Mouse (Mus musculus) neural tube, embryonic 15.5 days (tissue): Measurements from ENCODE around the gene Daam1. TPM values are rescaled to one million over a fixed set of nuclear protein-coding genes. Genes with fewer than 3 reads are reported as not detected.

Experiments used
- ATAC-seq: fragments of 200-750 bp; cut with Nextera tagmentation; 2 replicates; pipeline ENCODE4 v1.8.0; 2017; ENCODE audit warnings: mild to moderate bottlenecking, moderate TSS enrichment, moderate library complexity; ENCODE audit not compliant: low FRiP score
- H3K27ac ChIP-seq: fragments of 300-500 bp; sonication (generic); replicated peaks from 2 replicates; pipeline ENCODE4 v1.5.1; 2015; ENCODE audit warnings: mild to moderate bottlenecking, inconsistent platforms
- H3K27me3 ChIP-seq: fragments of 300-500 bp; sonication (generic); replicated peaks from 2 replicates; pipeline ENCODE4 v1.6.1; 2015; ENCODE audit warnings: inconsistent platforms
- H3K36me3 ChIP-seq: fragments of 300-500 bp; sonication (generic); 2 replicates; pipeline ENCODE4 v1.6.1; 2015; ENCODE audit warnings: inconsistent platforms
- H3K4me1 ChIP-seq: fragments of 300-500 bp; sonication (generic); 2 replicates; pipeline ENCODE4 v1.6.1; 2015; ENCODE audit warnings: inconsistent platforms
- H3K4me2 ChIP-seq: fragments of 300-500 bp; sonication (generic); 2 replicates; pipeline ENCODE4 v1.6.1; 2015; ENCODE audit warnings: inconsistent platforms, mild to moderate bottlenecking, moderate library complexity
- H3K4me3 ChIP-seq: fragments of 300-500 bp; sonication (generic); replicated peaks from 2 replicates; pipeline ENCODE4 v1.5.1; 2015; ENCODE audit warnings: mild to moderate bottlenecking, inconsistent platforms
- H3K9ac ChIP-seq: fragments of 300-500 bp; sonication (generic); replicated peaks from 2 replicates; pipeline ENCODE4 v1.6.1; 2015; ENCODE audit warnings: mild to moderate bottlenecking, inconsistent platforms
- H3K9me3 ChIP-seq: fragments of 300-500 bp; sonication (generic); replicated peaks from 2 replicates; pipeline ENCODE4 v1.6.1; 2016; ENCODE audit warnings: inconsistent platforms
- WGBS: fragments of 180-500 bp; shearing (Covaris S2); methylation state at CpG from one replicate; pipeline ENCODE4 v1.1.7; 2015; ENCODE audit warnings: mixed read lengths; 5-methylcytosine and 5-hydroxymethylcytosine counted together
- polyA plus RNA-seq: library from polyadenylated mRNA; unstranded; fragments of >200 nt; fragmentation: Nextera tagmentation; extraction: Ambion mirVana; gene quantifications from 2 replicates; pipeline ENCODE4 v1.2.1, GENCODE M21; 2015

Gene Daam1
- polyA plus RNA-seq, 1 experiment from 2014 or later = 24.1 TPM

DNA sequence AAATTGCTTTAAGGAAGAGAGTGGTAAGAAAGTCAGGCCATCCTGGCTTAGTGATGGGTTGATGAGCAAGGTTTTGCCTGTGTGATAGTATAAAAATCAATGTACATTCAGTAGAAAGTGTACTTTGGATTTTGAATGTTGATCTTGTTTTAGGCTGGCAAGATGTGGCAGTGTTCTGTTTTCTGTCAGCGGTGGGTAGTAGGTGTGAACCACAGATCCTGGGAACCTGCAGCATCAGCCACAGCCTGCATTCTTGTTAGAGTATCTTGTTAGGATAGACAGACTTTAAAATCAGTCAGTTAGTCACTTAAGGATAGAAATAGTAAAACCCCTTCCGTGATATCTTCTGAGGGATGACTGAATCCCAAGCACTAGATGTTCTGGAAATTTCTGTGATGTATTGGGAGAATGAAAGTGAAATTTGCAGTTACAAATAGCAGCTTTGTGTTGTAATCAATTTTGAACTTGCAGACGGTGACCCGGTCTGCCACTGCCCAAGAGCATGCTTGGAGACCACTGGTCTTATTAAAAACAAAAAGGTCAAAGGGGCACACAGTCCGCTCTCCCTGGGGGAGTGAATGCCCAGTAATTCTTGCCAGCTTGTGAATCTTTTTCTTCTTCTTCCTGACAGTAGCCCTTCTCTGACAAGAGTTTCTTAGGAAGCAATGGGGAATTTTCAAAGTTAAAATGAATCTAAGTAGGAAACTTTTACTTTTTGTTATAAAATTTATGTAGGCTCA lies 17.3 kb downstream of the Daam1 start:
- Histone ChIP-seq H3K27me3 (no peaks in the 10 kb centered on the region), H3K4me1 (peaks cover 12% of the 10 kb centered on the region), H3K9me3 (no peaks in the 10 kb centered on the region), H3K4me3 (no peak overlapping the region), H3K4me2 (no peak overlapping the region), H3K27ac (no peak overlapping the region), H3K36me3 (no peaks in the 10 kb centered on the region), H3K9ac (no peak overlapping the region)
- 74% methylated on average over 5 of the region's 5 CpGs for WGBS
- ATAC-seq = no peak

DNA sequence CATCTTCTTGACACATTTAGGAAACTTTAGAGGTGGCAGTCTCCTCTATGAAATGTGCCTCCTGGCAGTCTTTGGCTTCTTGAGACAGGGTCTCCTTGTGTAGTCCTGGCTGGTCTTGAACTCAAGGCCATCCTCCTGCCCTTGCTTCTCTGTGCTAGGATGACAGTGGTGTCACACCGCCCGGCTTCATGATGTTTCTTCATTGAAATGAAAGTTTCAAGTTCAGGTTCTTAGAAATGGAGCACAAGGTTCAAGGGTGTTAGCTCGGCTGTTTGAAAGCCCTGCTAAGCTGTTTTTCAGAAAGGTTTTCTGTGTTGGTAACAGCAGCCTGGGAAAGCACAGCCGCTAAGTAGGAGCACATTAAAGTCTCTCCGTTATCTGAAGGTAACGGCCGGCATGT lies 18.2 kb downstream of the Daam1 start:
- Histone ChIP-seq H3K4me2 (no peak overlapping the region), H3K4me1 (peaks cover 13% of the 10 kb centered on the region), H3K4me3 (no peak overlapping the region), H3K9ac (no peak overlapping the region), H3K27me3 (no peaks in the 10 kb centered on the region), H3K27ac (no peak overlapping the region), H3K36me3 (no peaks in the 10 kb centered on the region), H3K9me3 (no peaks in the 10 kb centered on the region)
- 88% methylated on average over 7 of the region's 7 CpGs for WGBS
- no peak for ATAC-seq

DNA sequence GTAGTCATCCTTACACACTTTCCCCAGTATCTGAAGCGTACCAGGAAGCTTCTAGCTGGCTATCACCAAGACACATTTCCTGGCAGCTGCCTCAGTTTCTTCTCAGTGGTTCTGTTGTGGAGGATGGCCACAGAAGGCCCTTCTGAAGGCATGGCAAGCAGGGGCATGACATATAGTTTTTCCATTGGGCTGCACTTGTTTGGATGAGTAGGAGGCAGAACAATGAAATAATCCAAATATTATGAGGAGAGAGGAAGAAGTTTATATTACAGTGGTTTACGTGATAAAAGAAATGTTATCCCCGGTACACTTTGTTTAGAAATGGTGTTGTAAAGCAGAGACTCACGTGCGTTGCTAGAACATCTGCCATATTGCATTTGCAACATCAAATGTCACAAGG lies 19.3 kb downstream of the Daam1 start:
- H3K4me1 ChIP-seq = peaks cover 21% of the 10 kb centered on the region
- 79% methylated on average over 5 of the region's 5 CpGs for WGBS
- no peak overlapping the region for H3K27ac ChIP-seq
- no peak for ATAC-seq
- no peak overlapping the region for H3K4me2 ChIP-seq
- no peaks in the 10 kb centered on the region for H3K9me3 ChIP-seq
- no peak overlapping the region for H3K9ac ChIP-seq
- H3K27me3 ChIP-seq = no peaks in the 10 kb centered on the region
- H3K36me3 ChIP-seq = no peaks in the 10 kb centered on the region
- H3K4me3 ChIP-seq = no peak overlapping the region

DNA sequence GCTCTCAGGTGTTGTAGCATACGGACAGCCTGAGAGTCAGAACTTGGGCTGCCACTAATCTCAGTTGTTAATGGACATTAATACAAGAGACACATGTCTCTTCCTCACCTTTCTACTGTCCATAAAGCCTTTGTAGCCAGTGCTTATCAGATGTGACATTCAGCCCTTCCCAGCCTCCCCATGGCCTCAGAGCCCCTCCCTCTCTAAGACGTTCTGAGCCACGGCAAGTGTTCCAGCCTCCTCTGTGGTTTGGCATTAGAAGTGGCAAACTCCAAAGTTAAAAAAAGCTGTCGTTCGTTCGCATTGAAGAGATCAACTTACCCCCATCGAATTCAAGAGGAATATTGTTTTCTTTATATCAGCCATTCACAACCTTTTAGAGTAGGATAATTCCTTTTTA lies 21.8 kb downstream of the Daam1 start:
- Histone ChIP-seq H3K4me2 (no peak overlapping the region), H3K9ac (no peak overlapping the region), H3K9me3 (no peaks in the 10 kb centered on the region), H3K27me3 (no peaks in the 10 kb centered on the region), H3K4me3 (no peak overlapping the region), H3K27ac (no peak overlapping the region), H3K4me1 (peaks cover 44% of the 10 kb centered on the region), H3K36me3 (no peaks in the 10 kb centered on the region)
- ATAC-seq = no peak
- WGBS = 77% methylated on average over 7 of the region's 7 CpGs

DNA sequence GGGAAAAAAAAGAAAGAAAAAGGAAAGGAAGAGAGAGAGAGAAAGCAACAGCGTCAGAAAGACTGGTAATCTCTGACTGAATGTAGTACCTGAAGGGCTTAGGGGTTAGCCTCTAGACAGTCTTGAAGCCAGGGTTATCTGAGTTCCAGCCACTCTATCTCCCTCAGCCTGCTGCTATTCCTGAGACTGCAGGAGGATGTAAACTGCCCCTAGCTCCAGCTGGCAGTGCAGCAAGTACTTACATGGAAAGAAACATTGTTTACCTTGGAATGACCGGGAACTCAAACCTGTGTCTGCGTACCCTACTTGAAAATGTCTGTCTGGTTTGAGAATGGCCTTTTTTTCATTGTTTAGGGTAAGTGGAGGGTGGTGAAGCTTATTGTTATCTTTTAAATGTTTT lies 22.8 kb downstream of the Daam1 start:
- WGBS = 88% methylated on average over 3 of the region's 3 CpGs
- Histone ChIP-seq H3K4me1 (peaks cover 46% of the 10 kb centered on the region), H3K9me3 (no peaks in the 10 kb centered on the region), H3K27me3 (no peaks in the 10 kb centered on the region), H3K4me2 (no peak overlapping the region), H3K27ac (no peak overlapping the region), H3K36me3 (no peaks in the 10 kb centered on the region), H3K4me3 (no peak overlapping the region), H3K9ac (no peak overlapping the region)
- no peak for ATAC-seq

DNA sequence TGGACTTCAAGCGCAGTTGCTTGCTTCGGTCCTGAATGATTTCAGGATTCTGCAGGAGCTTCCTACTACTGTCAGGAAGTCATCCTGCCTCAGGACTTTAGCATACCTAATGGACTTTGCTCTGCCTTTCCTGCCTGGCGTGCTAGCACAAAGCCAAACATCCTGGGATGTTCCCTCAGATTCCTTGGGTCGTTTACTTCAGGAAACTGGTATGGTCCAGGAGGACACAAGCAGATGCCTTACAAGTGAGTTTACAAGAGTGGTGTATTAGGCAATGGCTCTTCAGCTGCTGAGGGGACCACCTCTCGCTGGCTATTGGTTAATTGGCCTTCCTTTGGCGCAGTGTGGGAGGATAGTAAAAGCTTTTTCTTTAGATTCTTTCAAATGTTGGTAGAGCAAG lies 23.3 kb downstream of the Daam1 start:
- Histone ChIP-seq H3K4me2 (no peak overlapping the region), H3K4me3 (no peak overlapping the region), H3K4me1 (peaks cover 47% of the 10 kb centered on the region), H3K36me3 (no peaks in the 10 kb centered on the region), H3K9me3 (no peaks in the 10 kb centered on the region), H3K27me3 (no peaks in the 10 kb centered on the region), H3K27ac (no peak overlapping the region), H3K9ac (no peak overlapping the region)
- no peak for ATAC-seq
- 51% methylated on average over 6 of the region's 6 CpGs for WGBS

DNA sequence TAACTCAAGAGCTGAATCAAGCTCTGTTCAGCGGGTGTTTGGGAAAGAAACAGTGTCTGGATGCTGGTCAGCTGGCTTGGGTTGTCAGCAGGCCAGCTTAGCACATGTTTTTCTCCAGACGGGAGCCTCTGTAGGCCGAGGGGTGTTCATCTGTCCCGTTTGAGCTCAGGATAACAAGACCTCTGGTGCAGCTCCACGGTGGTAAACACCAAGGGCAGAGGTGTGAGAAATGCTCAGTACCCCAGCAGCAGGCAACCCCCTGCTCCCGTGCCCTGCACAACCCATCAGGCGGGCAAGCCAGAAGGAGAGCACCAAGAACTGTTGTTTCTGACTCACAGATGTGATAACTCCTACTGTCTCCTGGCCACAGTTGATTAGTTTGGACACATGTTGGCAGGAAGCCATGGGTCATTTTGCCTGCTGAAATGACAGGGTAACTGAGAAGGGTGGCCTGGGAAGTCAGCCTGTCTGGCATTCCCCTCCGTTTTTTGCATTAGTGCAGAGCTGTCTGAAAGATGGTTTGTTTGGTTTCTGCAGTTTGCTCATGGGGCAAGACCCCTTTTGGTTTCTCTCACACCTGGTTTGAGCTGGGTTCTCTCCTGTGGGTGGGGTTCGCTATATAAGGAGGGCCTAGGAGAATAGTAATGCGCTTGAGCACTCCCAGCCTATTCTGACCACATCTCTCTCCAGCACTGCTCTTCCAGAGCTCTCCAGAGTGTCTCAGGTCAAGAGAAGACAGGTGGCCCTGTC lies 25.0 kb downstream of the Daam1 start:
- H3K36me3 ChIP-seq = no peaks in the 10 kb centered on the region; the same call in 1 of the 2 replicates
- no peak overlapping the region for H3K4me2 ChIP-seq
- no peaks in the 10 kb centered on the region for H3K27me3 ChIP-seq
- no peak overlapping the region for H3K4me3 ChIP-seq
- H3K9ac ChIP-seq = no peak overlapping the region
- H3K27ac ChIP-seq = peak overlapping the region; percentile 48
- H3K9me3 ChIP-seq = no peaks in the 10 kb centered on the region
- H3K4me1 ChIP-seq = peaks cover 54% of the 10 kb centered on the region
- 0 out of 2 replicates have a peak, but pooled peaks have one; percentile 25 for ATAC-seq
- 46% methylated on average over 10 of the region's 10 CpGs for WGBS

DNA sequence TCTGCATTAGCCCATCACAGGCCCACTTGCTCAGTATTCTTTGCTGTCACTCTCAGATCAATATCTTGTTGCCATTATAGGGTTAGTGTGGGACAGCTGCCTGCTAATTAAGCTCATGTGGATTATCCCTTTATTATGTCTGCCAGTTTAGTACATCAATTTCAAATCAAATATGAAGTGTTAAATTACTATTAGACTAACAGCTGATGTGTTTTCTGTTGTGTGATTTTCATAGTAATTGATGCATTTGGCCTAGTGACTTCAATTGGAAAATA lies 25.5 kb downstream of the Daam1 start:
- peaks cover 54% of the 10 kb centered on the region for H3K4me1 ChIP-seq
- ATAC-seq = no peak

DNA sequence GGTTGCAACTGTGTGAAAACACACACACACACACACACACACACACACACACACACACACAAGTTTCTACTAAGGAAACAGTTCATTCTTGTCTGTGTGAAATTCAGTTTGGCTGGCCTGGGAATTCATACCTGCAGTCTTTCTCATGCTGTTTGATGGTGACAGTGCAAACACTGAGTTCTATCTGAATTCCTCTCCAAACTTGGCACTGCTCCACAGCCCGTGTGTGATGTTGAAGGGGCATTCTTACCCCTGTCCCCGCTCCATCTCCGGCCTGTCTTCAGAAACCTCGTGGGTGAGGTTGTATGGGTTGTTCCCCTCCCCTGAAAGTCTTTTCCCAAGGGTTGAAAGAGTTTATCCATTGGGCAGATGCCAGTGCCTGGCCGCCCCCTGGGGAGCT lies 28.2 kb downstream of the Daam1 start:
- H3K9ac ChIP-seq = no peak overlapping the region
- H3K27ac ChIP-seq = no peak overlapping the region
- ATAC-seq = no peak
- no peak overlapping the region for H3K4me3 ChIP-seq
- 60% methylated on average over 5 of the region's 5 CpGs for WGBS
- no peak overlapping the region for H3K4me2 ChIP-seq
- H3K9me3 ChIP-seq = no peaks in the 10 kb centered on the region
- no peaks in the 10 kb centered on the region; the same call in 1 of the 2 replicates for H3K36me3 ChIP-seq
- no peaks in the 10 kb centered on the region for H3K27me3 ChIP-seq
- H3K4me1 ChIP-seq = peaks cover 55% of the 10 kb centered on the region

More for the DNA sequence above, 25.5 kb downstream of the Daam1 start:
- Histone ChIP-seq H3K27me3 (no peaks in the 10 kb centered on the region), H3K4me2 (no peak overlapping the region), H3K36me3 (no peaks in the 10 kb centered on the region; the same call in 1 of the 2 replicates), H3K9me3 (no peaks in the 10 kb centered on the region), H3K4me3 (no peak overlapping the region), H3K27ac (peak overlapping the region; percentile 48; the same call in 1 of the 2 replicates), H3K9ac (no peak overlapping the region)

DNA sequence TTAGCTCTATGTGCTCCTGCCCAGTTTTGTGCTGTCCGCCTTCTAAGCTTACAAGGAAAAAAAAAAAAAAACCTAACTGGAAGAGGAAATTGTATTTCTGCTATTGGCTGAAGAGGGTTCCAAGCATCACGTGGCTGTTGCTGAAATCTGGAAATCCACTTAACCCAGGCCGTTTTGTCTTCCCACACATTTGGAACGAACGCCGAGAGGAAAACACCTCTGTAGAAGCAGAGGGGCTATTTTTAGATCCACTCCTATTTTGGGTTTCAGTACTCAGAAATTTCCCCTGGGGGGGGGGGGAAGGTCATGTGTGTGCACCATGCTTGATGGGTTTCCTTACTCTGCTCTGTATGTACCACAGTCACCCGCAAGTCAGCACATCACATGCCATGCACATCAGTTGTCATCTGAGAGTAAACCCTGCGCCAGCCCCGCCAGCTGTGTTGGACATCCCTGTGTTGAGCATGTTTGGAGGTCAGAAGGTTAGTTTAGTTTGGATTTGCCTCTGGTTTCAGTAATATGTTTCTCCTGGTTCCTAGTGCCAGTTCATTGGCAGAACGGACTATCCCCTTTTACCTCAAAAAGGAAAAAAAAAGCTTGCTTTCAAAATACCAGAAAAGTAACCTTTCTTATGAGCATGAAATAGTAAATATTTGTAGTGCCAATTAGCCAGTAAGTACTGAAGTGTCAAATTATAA lies 33.1 kb downstream of the Daam1 start:
- H3K4me1 ChIP-seq = peaks cover 32% of the 10 kb centered on the region
- H3K9ac ChIP-seq = no peak overlapping the region
- WGBS = 72% methylated on average over 10 of the region's 10 CpGs
- no peaks in the 10 kb centered on the region; the same call in 1 of the 2 replicates for H3K36me3 ChIP-seq
- ATAC-seq = no peak
- H3K27ac ChIP-seq = no peak overlapping the region
- H3K9me3 ChIP-seq = no peaks in the 10 kb centered on the region
- H3K4me3 ChIP-seq = no peak overlapping the region
- no peaks in the 10 kb centered on the region for H3K27me3 ChIP-seq
- no peak overlapping the region for H3K4me2 ChIP-seq

DNA sequence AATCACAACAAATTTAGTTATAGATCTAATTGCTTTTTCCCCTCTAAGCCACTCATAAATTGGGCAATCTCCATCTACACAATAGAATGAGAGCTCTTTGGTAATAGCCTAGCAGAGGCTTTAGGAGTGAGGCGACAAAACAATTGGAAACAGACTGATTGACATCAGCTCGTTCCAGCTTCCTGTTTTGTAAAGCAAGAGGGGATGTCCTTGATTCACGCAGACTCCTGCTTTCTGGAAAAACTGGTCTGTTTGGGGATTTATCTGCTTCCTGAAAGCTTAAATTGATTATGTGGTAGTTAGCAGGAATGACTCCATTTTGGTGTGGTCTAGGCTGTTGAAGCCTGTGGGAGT lies 33.6 kb downstream of the Daam1 start:
- 19% methylated on average over 3 of the region's 3 CpGs for WGBS
- H3K27ac ChIP-seq = no peak overlapping the region

DNA sequence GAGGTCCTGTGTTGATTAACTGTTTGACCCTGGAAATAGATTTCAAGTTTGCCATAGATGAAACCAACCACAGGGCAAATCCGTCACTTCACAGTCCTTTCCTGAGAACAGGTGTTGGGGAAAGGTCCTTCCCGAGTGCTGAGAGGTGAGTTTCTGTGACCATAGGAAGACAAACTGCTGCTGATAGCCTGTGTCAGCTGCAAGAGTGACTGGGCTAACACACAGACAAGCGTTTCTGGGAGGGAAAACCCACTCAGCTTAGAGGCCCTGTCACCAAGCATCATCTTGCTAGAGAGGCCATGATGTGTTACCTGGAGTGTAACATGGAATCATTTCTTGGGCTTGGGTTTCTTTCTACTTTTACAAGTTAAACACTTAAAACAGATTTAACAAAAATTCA lies 35.1 kb downstream of the Daam1 start:
- Histone ChIP-seq H3K27me3 (no peaks in the 10 kb centered on the region), H3K27ac (no peak overlapping the region), H3K4me2 (no peak overlapping the region), H3K9ac (no peak overlapping the region), H3K4me3 (no peak overlapping the region), H3K36me3 (no peaks in the 10 kb centered on the region; the same call in 1 of the 2 replicates), H3K9me3 (no peaks in the 10 kb centered on the region), H3K4me1 (peaks cover 24% of the 10 kb centered on the region)
- WGBS = 83% methylated on average over 3 of the region's 3 CpGs
- ATAC-seq = no peak

More for the DNA sequence above, 33.6 kb downstream of the Daam1 start:
- no peaks in the 10 kb centered on the region for H3K27me3 ChIP-seq
- H3K9me3 ChIP-seq = no peaks in the 10 kb centered on the region
- H3K4me1 ChIP-seq = peaks cover 28% of the 10 kb centered on the region
- ATAC-seq = no peak
- no peak overlapping the region for H3K4me3 ChIP-seq
- no peak overlapping the region for H3K4me2 ChIP-seq
- no peaks in the 10 kb centered on the region; the same call in 1 of the 2 replicates for H3K36me3 ChIP-seq
- no peak overlapping the region for H3K9ac ChIP-seq
